Mouse (Mus musculus): Measurements from ENCODE around the gene Gpx2. TPM values are rescaled to one million over a fixed set of nuclear protein-coding genes. Genes with fewer than 3 reads are reported as not detected.
"Not testable (repeated sequence)": the region's sequence is repeated elsewhere in the genome, so short reads cannot be mapped to it uniquely, and the experiment has no call there.

Gene Gpx2
- polyA plus RNA-seq, 1 experiment from 2014 or later, result not detected

- H3K9me3 ChIP-seq (replicated peaks), result no peaks in the 10 kb centered on the region
- ATAC-seq (replicated peaks; ENCODE audit: low FRiP score), result no peak
- H3K36me3 ChIP-seq, result no peaks in the 10 kb centered on the region
- no peaks in the 10 kb centered on the region for H3K27me3 ChIP-seq
- no peak overlapping the region for H3K4me2 ChIP-seq
- no peaks in the 10 kb centered on the region for H3K4me1 ChIP-seq
- WGBS, result 68% methylated on average over 5 of the region's 5 CpGs
- no peak overlapping the region for H3K9ac ChIP-seq
- H3K4me3 ChIP-seq (replicated peaks), result no peak overlapping the region
- no peak overlapping the region for H3K27ac ChIP-seq
These were observed 2.8 kb upstream of the Gpx2 start for GRCm38 (mm10) chr12:76798008-76798720.

GRCm38 (mm10) chr12:76796938-76797539, 1.7 kb upstream of the Gpx2 start:
- Histone ChIP-seq H3K4me2 (no peak overlapping the region), H3K36me3 (no peaks in the 10 kb centered on the region), H3K4me1 (no peaks in the 10 kb centered on the region), H3K9ac (no peak overlapping the region), H3K4me3 (replicated peaks) (no peak overlapping the region), H3K27ac (no peak overlapping the region), H3K9me3 (replicated peaks) (no peaks in the 10 kb centered on the region), H3K27me3 (no peaks in the 10 kb centered on the region)
- ATAC-seq (replicated peaks; ENCODE audit: low FRiP score), result no peak
- WGBS, result 83% methylated on average over 7 of the region's 7 CpGs

- not testable (repeated sequence) for H3K4me1 ChIP-seq; H3K4me2 ChIP-seq; ATAC-seq (replicated peaks; ENCODE audit: low FRiP score); H3K27me3 ChIP-seq; H3K36me3 ChIP-seq; H3K4me3 ChIP-seq (replicated peaks); H3K9me3 ChIP-seq (replicated peaks); H3K9ac ChIP-seq; H3K27ac ChIP-seq
- 47% methylated on average over 14 of the region's 14 CpGs for WGBS
These were observed 2.8 kb downstream of the Gpx2 start for GRCm38 (mm10) chr12:76792540-76792939.

- Histone ChIP-seq H3K9me3 (replicated peaks) (no peaks in the 10 kb centered on the region), H3K4me1 (no peaks in the 10 kb centered on the region), H3K27ac (no peak overlapping the region), H3K36me3 (no peaks in the 10 kb centered on the region), H3K4me3 (replicated peaks) (no peak overlapping the region), H3K4me2 (no peak overlapping the region), H3K27me3 (no peaks in the 10 kb centered on the region), H3K9ac (no peak overlapping the region)
- ATAC-seq (replicated peaks; ENCODE audit: low FRiP score), result no peak
- WGBS, result 49% methylated on average over 8 of the region's 8 CpGs
These were observed 4.8 kb downstream of the Gpx2 start for GRCm38 (mm10) chr12:76790446-76791084.

- H3K27me3 ChIP-seq, result no peaks in the 10 kb centered on the region
- 63% methylated on average over 10 of the region's 10 CpGs for WGBS
- H3K4me1 ChIP-seq, result no peaks in the 10 kb centered on the region
- H3K4me3 ChIP-seq (replicated peaks), result no peak overlapping the region
- H3K36me3 ChIP-seq, result 0 out of 2 replicates have a peak, but pooled peaks cover 5% of the 10 kb centered on the region
- no peak overlapping the region for H3K27ac ChIP-seq
- ATAC-seq (replicated peaks; ENCODE audit: low FRiP score), result no peak
- H3K4me2 ChIP-seq, result no peak overlapping the region
- H3K9me3 ChIP-seq (replicated peaks), result no peaks in the 10 kb centered on the region
- no peak overlapping the region for H3K9ac ChIP-seq
These were observed 11.2 kb downstream of the Gpx2 start for GRCm38 (mm10) chr12:76784056-76784619.

- Histone ChIP-seq H3K36me3 (peaks cover 11% of the 10 kb centered on the region), H3K4me2 (no peak overlapping the region), H3K27ac (no peak overlapping the region), H3K9ac (no peak overlapping the region), H3K27me3 (no peaks in the 10 kb centered on the region), H3K4me1 (no peaks in the 10 kb centered on the region), H3K9me3 (replicated peaks) (no peaks in the 10 kb centered on the region), H3K4me3 (replicated peaks) (no peak overlapping the region)
- no peak for ATAC-seq (replicated peaks; ENCODE audit: low FRiP score)
- 77% methylated on average over 12 of the region's 12 CpGs for WGBS
These were observed 14.5 kb downstream of the Gpx2 start for GRCm38 (mm10) chr12:76780639-76781468.

GRCm38 (mm10) chr12:76779951-76780350, 15.4 kb downstream of the Gpx2 start:
- H3K36me3 ChIP-seq, result peaks cover 11% of the 10 kb centered on the region
- no peaks in the 10 kb centered on the region for H3K9me3 ChIP-seq (replicated peaks)
- no peak overlapping the region for H3K27ac ChIP-seq
- no peak overlapping the region for H3K4me3 ChIP-seq (replicated peaks)
- no peaks in the 10 kb centered on the region for H3K4me1 ChIP-seq
- no peaks in the 10 kb centered on the region for H3K27me3 ChIP-seq
- WGBS, result 86% methylated on average over 5 of the region's 5 CpGs
- H3K9ac ChIP-seq, result no peak overlapping the region
- no peak for ATAC-seq (replicated peaks; ENCODE audit: low FRiP score)
- H3K4me2 ChIP-seq, result no peak overlapping the region

GRCm38 (mm10) chr12:76778305-76779083, 16.9 kb downstream of the Gpx2 start:
- 85% methylated on average over 10 of the region's 10 CpGs for WGBS
- no peak overlapping the region for H3K4me2 ChIP-seq
- no peaks in the 10 kb centered on the region for H3K4me1 ChIP-seq
- H3K27ac ChIP-seq, result no peak overlapping the region
- no peak overlapping the region for H3K9ac ChIP-seq
- H3K9me3 ChIP-seq (replicated peaks), result no peaks in the 10 kb centered on the region
- H3K36me3 ChIP-seq, result peaks cover 11% of the 10 kb centered on the region
- no peak overlapping the region for H3K4me3 ChIP-seq (replicated peaks)
- no peaks in the 10 kb centered on the region for H3K27me3 ChIP-seq
- ATAC-seq (replicated peaks; ENCODE audit: low FRiP score), result no peak

GRCm38 (mm10) chr12:76777845-76778244, 17.5 kb downstream of the Gpx2 start:
- peaks cover 11% of the 10 kb centered on the region for H3K36me3 ChIP-seq
- ATAC-seq (replicated peaks; ENCODE audit: low FRiP score), result no peak
- H3K9me3 ChIP-seq (replicated peaks), result no peaks in the 10 kb centered on the region
- no peak overlapping the region for H3K4me3 ChIP-seq (replicated peaks)
- H3K4me1 ChIP-seq, result no peaks in the 10 kb centered on the region
- H3K4me2 ChIP-seq, result no peak overlapping the region
- H3K27ac ChIP-seq, result no peak overlapping the region
- no peak overlapping the region for H3K9ac ChIP-seq
- no peaks in the 10 kb centered on the region for H3K27me3 ChIP-seq

GRCm38 (mm10) chr12:76776898-76777297, 18.5 kb downstream of the Gpx2 start:
- 87% methylated on average over 5 of the region's 5 CpGs for WGBS
- Histone ChIP-seq H3K36me3 (peaks cover 11% of the 10 kb centered on the region), H3K27me3 (no peaks in the 10 kb centered on the region), H3K4me1 (no peaks in the 10 kb centered on the region), H3K9me3 (replicated peaks) (no peaks in the 10 kb centered on the region), H3K9ac (no peak overlapping the region), H3K4me2 (no peak overlapping the region), H3K4me3 (replicated peaks) (no peak overlapping the region), H3K27ac (no peak overlapping the region)
- ATAC-seq (replicated peaks; ENCODE audit: low FRiP score), result no peak

- H3K27me3 ChIP-seq, result no peaks in the 10 kb centered on the region
- H3K27ac ChIP-seq, result no peak overlapping the region
- peaks cover 6% of the 10 kb centered on the region for H3K36me3 ChIP-seq
- no peak overlapping the region for H3K4me2 ChIP-seq
- H3K9me3 ChIP-seq (replicated peaks), result no peaks in the 10 kb centered on the region
- no peak overlapping the region for H3K9ac ChIP-seq
- H3K4me3 ChIP-seq (replicated peaks), result no peak overlapping the region
- ATAC-seq (replicated peaks; ENCODE audit: low FRiP score), result no peak
- 77% methylated on average over 4 of the region's 4 CpGs for WGBS
- no peaks in the 10 kb centered on the region for H3K4me1 ChIP-seq
These were observed 20.2 kb downstream of the Gpx2 start for GRCm38 (mm10) chr12:76775132-76775531.
